Mouse (Mus musculus) heart, postnatal 25 days (tissue): ENCODE measurements around the gene Amy2a2. TPM values are rescaled to one million over a fixed set of nuclear protein-coding genes. Genes with fewer than 3 reads are reported as not detected.
"Not testable (repeated sequence)": the region's sequence is repeated elsewhere in the genome, so short reads cannot be mapped to it uniquely, and the experiment has no call there.

Experiments
- DNase-seq: peaks from one replicate; pipeline ENCODE4 v3.0.0; 2022; ENCODE audit warnings: low spot score
- intact Hi-C: fragments of 180-260 bp; cut with DNase I; formaldehyde crosslinking; loops from one replicate; pipeline ENCODE4 v1.15.1; 2025
- total RNA-seq, 2 experiments: library from RNA; stranded (reverse); gene quantifications; 2 replicates each; pipeline ENCODE4 v1.2.3; 2021

Amy2a2 gene
- not detected for total RNA-seq

- intact Hi-C loops, DNase-seq: not testable (repeated sequence)
Measured at GRCm38 (mm10) chr3:113356558-113356957, at the start of gene Amy2a2. Gene Amy2a2 (minus strand): TSS chr3:113356658.

- intact Hi-C loops, DNase-seq: not testable (repeated sequence)
Measured at GRCm38 (mm10) chr3:113345484-113345883, 11.0 kb downstream of the Amy2a2 start.

GRCm38 (mm10) chr3:113323952-113324351, 32.5 kb downstream of the Amy2a2 start, which contains the start of gene Amy2a3:
Gene Amy2a3 (minus strand): TSS chr3:113324052.
- intact Hi-C loops: not testable (repeated sequence)

GRCm38 (mm10) chr3:113312937-113313336, 43.5 kb downstream of the Amy2a2 start:
- intact Hi-C loops, DNase-seq: not testable (repeated sequence)

More at GRCm38 (mm10) chr3:113323952-113324351, 32.5 kb downstream of the Amy2a2 start, which contains the start of gene Amy2a3:
- not testable (repeated sequence) for DNase-seq

Other genes with a start within 250 kb of the Amy2a2 start
- gene Amy2a5, start 97.8 kb downstream of the Amy2a2 start, total RNA-seq: not detected
- gene Amy2a4, start 65.2 kb downstream of the Amy2a2 start, total RNA-seq: not detected
- gene Amy2a3, start 32.6 kb downstream of the Amy2a2 start, total RNA-seq: not detected
- not detected for gene Amy2a1, start 175.8 kb upstream of the Amy2a2 start, total RNA-seq